Mouse (Mus musculus) MEL (cell line): ENCODE data around the gene Ghr. TPM values are rescaled to one million over a fixed set of nuclear protein-coding genes. Genes with fewer than 3 reads are reported as not detected.

ENCODE experiments used
- DNase-seq: peaks from one replicate; pipeline ENCODE4 v3.0.0; 2011; ENCODE audit warnings: low read depth, low spot score
- H3K27ac ChIP-seq: 2 replicates; pipeline ENCODE4 v1.5.1; 2012; ENCODE audit warnings: low read depth, mild to moderate bottlenecking, control low read depth, low read length, moderate library complexity; ENCODE audit not compliant: control insufficient read depth
- H3K27me3 ChIP-seq, 2 experiments: fragments of 150-350 bp in 1 of 2; sonication (generic) in 1 of 2; 2 replicates each; pipeline ENCODE4 v1.6.1; 2012; ENCODE audit warnings: low read length in 2 of 2, mild to moderate bottlenecking in 2 of 2, improper control_type of control experiment in 1 of 2, moderate library complexity in 1 of 2; ENCODE audit not compliant: insufficient read depth in 2 of 2, control insufficient read depth in 1 of 2
- H3K36me3 ChIP-seq, 2 experiments: 2 replicates each; pipeline ENCODE4 v1.6.1; 2012 to 2014; ENCODE audit warnings: low read length in 2 of 2, improper control_type of control experiment in 1 of 2, inconsistent platforms in 1 of 2, mild to moderate bottlenecking in 1 of 2; ENCODE audit not compliant: insufficient read depth in 2 of 2, control insufficient read depth in 1 of 2
- H3K4me1 ChIP-seq, 2 experiments: fragments of 150-350 bp in 1 of 2; sonication (generic) in 1 of 2; 2 replicates each; pipeline ENCODE4 v1.6.1; 2012; ENCODE audit warnings: low read length in 2 of 2, improper control_type of control experiment in 1 of 2, mild to moderate bottlenecking in 1 of 2; ENCODE audit not compliant: insufficient read depth in 2 of 2, control insufficient read depth in 1 of 2
- H3K4me3 ChIP-seq, 2 experiments: fragments of 150-350 bp in 1 of 2; sonication (generic) in 1 of 2; 2 replicates each; pipeline ENCODE4 v1.5.1; 2012; ENCODE audit warnings: low read depth in 2 of 2, low read length in 2 of 2, mild to moderate bottlenecking in 2 of 2, moderate library complexity in 2 of 2, control low read depth in 1 of 2, improper control_type of control experiment in 1 of 2; ENCODE audit not compliant: control insufficient read depth in 1 of 2, insufficient read depth in 1 of 2
- H3K79me2 ChIP-seq: 2 replicates; pipeline ENCODE4 v1.6.1; 2012; ENCODE audit warnings: mild to moderate bottlenecking, low read length, moderate library complexity; ENCODE audit not compliant: control insufficient read depth, poor library complexity, insufficient read depth
- H3K9ac ChIP-seq: 2 replicates; pipeline ENCODE4 v1.6.1; 2012; ENCODE audit warnings: low read depth, mild to moderate bottlenecking, control low read depth, low read length, moderate library complexity; ENCODE audit not compliant: control insufficient read depth, poor library complexity, severe bottlenecking
- H3K9me3 ChIP-seq: fragments of 150-350 bp; sonication (generic); replicated peaks from 2 replicates; pipeline ENCODE4 v1.6.1; 2012; ENCODE audit warnings: mild to moderate bottlenecking, low read length, improper control_type of control experiment, moderate library complexity; ENCODE audit not compliant: insufficient read depth
- EP300 ChIP-seq, 2 experiments: IDR thresholded peaks; 2 replicates each; pipeline ENCODE4 v1.6.1; 2011; ENCODE audit warnings: improper control_type of control experiment in 2 of 2, low read length in 2 of 2, low read depth in 1 of 2, mild to moderate bottlenecking in 1 of 2
- ETS1 ChIP-seq: IDR thresholded peaks from 2 replicates; pipeline ENCODE4 v1.6.1; 2012; ENCODE audit warnings: low read depth, mild to moderate bottlenecking, inconsistent platforms, low read length, improper control_type of control experiment, moderate library complexity
- GABPA ChIP-seq: IDR thresholded peaks from 2 replicates; pipeline ENCODE4 v1.6.1; 2012; ENCODE audit warnings: low read depth, mild to moderate bottlenecking, inconsistent platforms, low read length, improper control_type of control experiment, moderate library complexity
- KAT2A ChIP-seq: conservative IDR thresholded peaks from 2 replicates; pipeline ENCODE4 v1.6.1; 2012; ENCODE audit warnings: low read depth, low read length, improper control_type of control experiment, inconsistent platforms
- MAFK ChIP-seq: IDR thresholded peaks from 2 replicates; pipeline ENCODE4 v1.6.1; 2011; ENCODE audit warnings: low read depth, mild to moderate bottlenecking, low read length, improper control_type of control experiment, borderline replicate concordance
- MXI1 ChIP-seq: IDR thresholded peaks from 2 replicates; pipeline ENCODE4 v1.6.1; 2011; ENCODE audit warnings: mild to moderate bottlenecking, low read depth, low read length, improper control_type of control experiment
- MYC ChIP-seq: IDR thresholded peaks from 2 replicates; pipeline ENCODE4 v1.6.1; 2011; ENCODE audit warnings: low read depth, mild to moderate bottlenecking, low read length, improper control_type of control experiment, moderate library complexity
- NELFE ChIP-seq: IDR thresholded peaks from 2 replicates; pipeline ENCODE4 v1.6.1; 2011; ENCODE audit warnings: low read depth, low read length, improper control_type of control experiment
- POLR2AphosphoS2 ChIP-seq: IDR thresholded peaks from 2 replicates; pipeline ENCODE4 v1.6.1; 2011; ENCODE audit warnings: low read length, improper control_type of control experiment
- POLR2AphosphoS5 ChIP-seq: IDR thresholded peaks from 2 replicates; pipeline ENCODE4 v1.6.1; 2012; ENCODE audit warnings: low read depth, borderline replicate concordance, mild to moderate bottlenecking, inconsistent platforms, low read length, moderate library complexity, mixed read lengths
- RAD21 ChIP-seq: IDR thresholded peaks from 2 replicates; pipeline ENCODE4 v1.6.1; 2011; ENCODE audit warnings: mild to moderate bottlenecking, low read depth, low read length, improper control_type of control experiment
- TBP ChIP-seq: IDR thresholded peaks from 2 replicates; pipeline ENCODE4 v1.8.0; 2011; ENCODE audit warnings: low read depth, low read length, improper control_type of control experiment
- USF1 ChIP-seq: IDR thresholded peaks from 2 replicates; pipeline ENCODE4 v1.6.1; 2014; ENCODE audit warnings: low read depth, mild to moderate bottlenecking, inconsistent platforms, low read length, improper control_type of control experiment, moderate library complexity
- ZKSCAN1 ChIP-seq: IDR thresholded peaks from 2 replicates; pipeline ENCODE4 v1.6.1; 2012; ENCODE audit warnings: low read depth, mild to moderate bottlenecking, inconsistent platforms, low read length, improper control_type of control experiment, moderate library complexity
- ZMIZ1 ChIP-seq: IDR thresholded peaks from 2 replicates; pipeline ENCODE4 v1.6.1; 2012; ENCODE audit warnings: low read depth, mild to moderate bottlenecking, inconsistent platforms, low read length, improper control_type of control experiment, moderate library complexity
- ZNF384 ChIP-seq: IDR thresholded peaks from 2 replicates; pipeline ENCODE4 v1.6.1; 2012; ENCODE audit warnings: low read depth, mild to moderate bottlenecking, inconsistent platforms, low read length, improper control_type of control experiment
- polyA plus RNA-seq, 2 experiments: library from polyadenylated mRNA; stranded (reverse) in 1 of 2; unstranded in 1 of 2; fragments of >175 nt in 1 of 2; fragments of >200 nt in 1 of 2; gene quantifications; 2 replicates each; pipeline versions ENCODE4 v1.2.1 to v1.2.4; 2012; ENCODE audit warnings: low replicate concordance in 2 of 2, low read depth in 1 of 2; ENCODE audit not compliant: insufficient read length in 2 of 2, insufficient read depth in 1 of 2, missing spikeins in 1 of 2
- total RNA-seq: library from RNA; depleted of rRNA; stranded (reverse); fragments of 300-350 nt; gene quantifications from 2 replicates; pipeline ENCODE4 v1.2.3, GENCODE M21; 2012

Ghr gene
- total and polyA plus RNA-seq, 3 experiments, result 0.07 TPM; not detected in 2

- no peaks in the 10 kb centered on the region for H3K27me3 ChIP-seq
- H3K9ac ChIP-seq, result no peak overlapping the region
- no peaks in the 10 kb centered on the region for H3K36me3 ChIP-seq
- H3K9me3 ChIP-seq, result no peaks in the 10 kb centered on the region
- TF ChIP-seq KAT2A (no peak), RAD21 (no peak)
- no peak overlapping the region for H3K27ac ChIP-seq
- no peak overlapping the region for H3K4me3 ChIP-seq
- DNase-seq, result no peak
- H3K4me1 ChIP-seq, result no peaks in the 10 kb centered on the region
- H3K79me2 ChIP-seq, result no peaks in the 10 kb centered on the region
Measured at GRCm38 (mm10) chr15:3581337-3581736, 2.0 kb downstream of the Ghr start.

GRCm38 (mm10) chr15:3580216-3580615 is 3.1 kb downstream of the Ghr start:
- no peaks in the 10 kb centered on the region for H3K36me3 ChIP-seq
- H3K27me3 ChIP-seq, result no peaks in the 10 kb centered on the region
- H3K4me1 ChIP-seq, result no peaks in the 10 kb centered on the region
- TF ChIP-seq POLR2AphosphoS2, result no peak
- no peak for TF ChIP-seq NELFE
- TF ChIP-seq MXI1, result no peak
- no peak for TF ChIP-seq EP300 (IDR thresholded peaks at IDR 0.05; ENCODE audit: low read depth in 1 of 2, low read length in 2 of 2)
- no peak for TF ChIP-seq GABPA
- TF ChIP-seq POLR2AphosphoS5, result no peak
- TF ChIP-seq ZNF384, result no peak
- no peak for TF ChIP-seq MAFK
- no peak for TF ChIP-seq MYC
- no peak for TF ChIP-seq ZMIZ1
- TF ChIP-seq ETS1, result no peak
- TF ChIP-seq USF1, result no peak
- TF ChIP-seq ZKSCAN1, result no peak
- TF ChIP-seq TBP, result no peak
- TF ChIP-seq, all 39 proteins: peak for 0
- H3K79me2 ChIP-seq, result no peaks in the 10 kb centered on the region
- H3K9me3 ChIP-seq, result no peaks in the 10 kb centered on the region
- H3K4me3 ChIP-seq, result no peak overlapping the region
- DNase-seq, result no peak
- no peak overlapping the region for H3K27ac ChIP-seq
- no peak overlapping the region for H3K9ac ChIP-seq
